Mouse (Mus musculus) hindbrain, embryonic 12.5 days (tissue): ENCODE measurements around the gene Agtpbp1. TPM values are rescaled to one million over a fixed set of nuclear protein-coding genes. Genes with fewer than 3 reads are reported as not detected.

ENCODE experiments used
- ATAC-seq: fragments of 200-750 bp; cut with Nextera tagmentation; 2 replicates; pipeline ENCODE4 v1.8.0; 2017; ENCODE audit warnings: moderate TSS enrichment; ENCODE audit not compliant: low FRiP score
- H3K27ac ChIP-seq: fragments of 300-500 bp; sonication (generic); 2 replicates; pipeline ENCODE4 v1.5.1; 2016; ENCODE audit warnings: mild to moderate bottlenecking
- H3K27me3 ChIP-seq: fragments of 300-500 bp; sonication (generic); 2 replicates; pipeline ENCODE4 v1.6.1; 2016; ENCODE audit warnings: mild to moderate bottlenecking
- H3K36me3 ChIP-seq: fragments of 300-500 bp; sonication (generic); 2 replicates; pipeline ENCODE4 v1.6.1; 2016; ENCODE audit warnings: mild to moderate bottlenecking
- H3K4me1 ChIP-seq: fragments of 300-500 bp; sonication (generic); 2 replicates; pipeline ENCODE4 v1.6.1; 2016
- H3K4me2 ChIP-seq: fragments of 300-500 bp; sonication (generic); replicated peaks from 2 replicates; pipeline ENCODE4 v1.6.1; 2016; ENCODE audit warnings: mild to moderate bottlenecking
- H3K4me3 ChIP-seq: fragments of 300-500 bp; sonication (generic); 2 replicates; pipeline ENCODE4 v1.5.1; 2016; ENCODE audit warnings: mild to moderate bottlenecking
- H3K9ac ChIP-seq: fragments of 300-500 bp; sonication (generic); 2 replicates; pipeline ENCODE4 v1.6.1; 2016; ENCODE audit warnings: mild to moderate bottlenecking, moderate library complexity
- H3K9me3 ChIP-seq: fragments of 300-500 bp; sonication (generic); replicated peaks from 2 replicates; pipeline ENCODE4 v1.6.1; 2016; ENCODE audit warnings: mild to moderate bottlenecking
- WGBS: fragments of 180-500 bp; shearing (Covaris S2); methylation state at CpG from one replicate; pipeline ENCODE4 v1.1.7; 2016; 5-methylcytosine and 5-hydroxymethylcytosine counted together
- polyA plus RNA-seq: library from polyadenylated mRNA; unstranded; fragments of >200 nt; fragmentation: Nextera tagmentation; extraction: Ambion mirVana; gene quantifications from 2 replicates; pipeline ENCODE4 v1.2.1, GENCODE M21; 2016

Agtpbp1 gene
- polyA plus RNA-seq, 1 experiment from 2014 or later: 34.2 TPM

- 90% methylated on average over 6 of the region's 6 CpGs for WGBS
Measured at GRCm38 (mm10) chr13:59444371-59444770, 140.7 kb downstream of the Agtpbp1 start.

DNA sequence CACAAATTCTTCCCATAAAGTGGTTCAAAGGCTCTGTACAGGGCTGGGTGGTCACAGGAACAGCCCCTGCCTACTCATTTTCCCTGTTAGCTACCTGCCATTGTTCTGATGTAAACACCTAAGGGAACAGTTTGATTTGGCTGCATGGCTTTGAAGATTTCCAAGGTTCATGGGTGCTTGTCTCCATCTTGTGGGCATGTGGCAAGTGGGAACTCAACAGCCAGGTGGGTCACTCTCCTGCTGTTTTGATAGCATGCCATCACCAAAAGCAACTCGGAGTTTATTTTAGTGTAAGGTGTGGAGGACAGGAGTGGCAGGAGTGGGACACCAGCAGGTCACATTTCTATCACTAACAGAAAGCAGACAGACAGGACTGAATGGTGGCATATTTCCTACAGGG is 145.3 kb downstream of the Agtpbp1 start:
- H3K4me3 ChIP-seq: no peak overlapping the region

More at GRCm38 (mm10) chr13:59444371-59444770, 140.7 kb downstream of the Agtpbp1 start:
- H3K9me3 ChIP-seq: no peaks in the 10 kb centered on the region
- no peak overlapping the region for H3K4me2 ChIP-seq
- no peak for ATAC-seq
- H3K4me3 ChIP-seq: no peak overlapping the region
- no peak overlapping the region for H3K9ac ChIP-seq
- no peak overlapping the region for H3K27ac ChIP-seq
- no peaks in the 10 kb centered on the region for H3K4me1 ChIP-seq
- no peaks in the 10 kb centered on the region for H3K36me3 ChIP-seq
- H3K27me3 ChIP-seq: no peaks in the 10 kb centered on the region

DNA sequence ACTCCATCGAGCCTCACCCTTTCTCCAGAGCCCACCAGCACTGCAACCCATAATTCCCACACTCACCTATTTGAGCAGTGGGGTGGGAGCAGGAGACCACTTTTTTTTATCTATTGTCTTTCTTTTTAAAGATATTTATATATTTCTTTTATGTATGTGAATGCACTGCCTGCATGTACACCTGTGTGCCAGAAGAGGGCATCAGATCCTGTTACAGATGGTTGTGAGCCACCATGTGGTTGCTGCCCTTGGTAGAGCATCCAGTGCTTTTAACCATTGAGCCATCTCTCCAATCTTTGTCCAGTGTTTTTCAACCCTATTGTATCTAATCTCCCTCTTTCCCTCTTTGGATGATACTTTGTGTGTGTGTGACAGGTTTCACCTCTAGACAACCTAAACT is 150.5 kb downstream of the Agtpbp1 start:
- Histone ChIP-seq H3K9ac (no peak overlapping the region), H3K4me1 (0 out of 2 replicates have a peak, but pooled peaks cover 3% of the 10 kb centered on the region), H3K4me3 (no peak overlapping the region), H3K27me3 (no peaks in the 10 kb centered on the region), H3K36me3 (no peaks in the 10 kb centered on the region), H3K9me3 (no peaks in the 10 kb centered on the region), H3K4me2 (no peak overlapping the region), H3K27ac (no peak overlapping the region)
- WGBS: 100% methylated on average over 1 of the region's 1 CpGs
- ATAC-seq: no peak

More for the DNA sequence above, 145.3 kb downstream of the Agtpbp1 start:
- H3K9ac ChIP-seq: no peak overlapping the region
- no peaks in the 10 kb centered on the region for H3K27me3 ChIP-seq
- H3K4me2 ChIP-seq: no peak overlapping the region
- WGBS: 81% methylated on average over 1 of the region's 1 CpGs
- H3K27ac ChIP-seq: no peak overlapping the region
- ATAC-seq: no peak
- no peaks in the 10 kb centered on the region for H3K9me3 ChIP-seq
- H3K4me1 ChIP-seq: no peaks in the 10 kb centered on the region
- no peaks in the 10 kb centered on the region for H3K36me3 ChIP-seq

DNA sequence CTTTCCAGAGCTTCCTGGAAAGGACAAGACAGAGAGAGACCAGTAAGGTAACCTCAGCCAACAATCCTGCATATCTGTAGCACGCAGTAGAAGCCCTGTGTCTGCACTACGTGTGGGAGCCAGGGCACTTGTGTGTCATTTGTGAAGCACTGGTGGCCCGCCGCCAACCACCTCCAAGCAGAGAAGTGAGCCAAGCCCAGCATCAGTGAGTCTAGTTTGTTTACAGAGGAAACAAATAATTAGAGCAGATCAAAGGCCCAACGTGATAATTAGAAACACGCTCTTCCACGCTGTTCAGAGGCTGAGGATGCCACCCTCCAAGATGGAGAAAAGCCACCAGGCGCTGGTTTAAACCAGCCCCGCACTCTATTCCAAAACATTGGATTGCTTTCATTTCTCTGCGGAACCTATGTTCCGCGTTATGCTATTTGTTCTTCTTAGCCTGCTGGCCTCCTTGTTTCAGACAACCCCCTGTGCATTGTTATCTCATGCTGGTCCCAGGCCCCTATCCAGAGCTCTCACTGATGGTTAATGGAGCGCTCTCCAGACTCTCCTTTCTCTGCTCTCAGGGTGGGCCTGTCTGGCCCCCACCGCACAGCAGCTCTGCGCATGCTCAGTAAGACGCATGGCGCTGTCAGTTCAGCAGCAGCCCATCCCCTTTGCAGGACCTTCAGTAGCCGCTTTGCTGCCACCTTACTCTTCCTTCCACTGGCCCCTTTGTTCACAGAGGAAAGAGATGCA is 153.7 kb downstream of the Agtpbp1 start:
- 57% methylated on average over 18 of the region's 18 CpGs for WGBS
- H3K9ac ChIP-seq: no peak overlapping the region
- ATAC-seq: peak; percentile 71
- no peaks in the 10 kb centered on the region for H3K9me3 ChIP-seq
- H3K4me1 ChIP-seq: 0 out of 2 replicates have a peak, but pooled peaks cover 3% of the 10 kb centered on the region
- 0 out of 2 replicates have a peak overlapping the region, but pooled peaks have one; percentile 36 for H3K27ac ChIP-seq
- H3K4me2 ChIP-seq: peak overlapping the region; percentile 13; the same call in 1 of the 2 replicates
- H3K27me3 ChIP-seq: no peaks in the 10 kb centered on the region
- no peaks in the 10 kb centered on the region for H3K36me3 ChIP-seq
- no peak overlapping the region for H3K4me3 ChIP-seq

DNA sequence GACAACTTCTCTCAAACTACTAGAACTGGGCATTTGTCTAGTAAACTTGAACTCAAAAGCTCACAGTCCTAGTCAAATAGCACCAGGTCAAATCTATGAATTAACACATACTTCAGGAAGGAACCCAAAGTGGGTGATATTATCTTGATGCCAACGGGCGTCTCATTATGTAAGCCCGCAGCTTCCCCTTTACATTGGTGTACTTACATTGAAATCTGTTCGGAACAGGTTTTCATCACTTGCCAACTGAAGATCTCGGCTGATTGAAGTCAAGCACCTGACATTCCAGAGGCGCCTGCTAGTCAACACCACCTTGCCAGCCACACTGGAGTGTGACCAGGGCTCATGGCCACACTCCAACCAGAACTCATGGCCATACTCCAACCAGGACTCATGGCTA is 155.7 kb downstream of the Agtpbp1 start:
- WGBS: 95% methylated on average over 6 of the region's 6 CpGs
- no peak overlapping the region for H3K4me3 ChIP-seq
- H3K4me1 ChIP-seq: 0 out of 2 replicates have a peak, but pooled peaks cover 3% of the 10 kb centered on the region
- no peak for ATAC-seq
- no peak overlapping the region for H3K27ac ChIP-seq
- H3K36me3 ChIP-seq: no peaks in the 10 kb centered on the region
- H3K9me3 ChIP-seq: no peaks in the 10 kb centered on the region
- no peaks in the 10 kb centered on the region for H3K27me3 ChIP-seq
- no peak overlapping the region for H3K4me2 ChIP-seq
- H3K9ac ChIP-seq: no peak overlapping the region

GRCm38 (mm10) chr13:59423871-59424270 is 161.2 kb downstream of the Agtpbp1 start:
- no peaks in the 10 kb centered on the region for H3K9me3 ChIP-seq
- no peak overlapping the region for H3K4me3 ChIP-seq
- no peak overlapping the region for H3K4me2 ChIP-seq
- no peaks in the 10 kb centered on the region for H3K36me3 ChIP-seq
- WGBS: 53% methylated on average over 5 of the region's 5 CpGs
- H3K4me1 ChIP-seq: no peaks in the 10 kb centered on the region
- ATAC-seq: no peak
- H3K9ac ChIP-seq: no peak overlapping the region
- no peaks in the 10 kb centered on the region for H3K27me3 ChIP-seq
- H3K27ac ChIP-seq: no peak overlapping the region

GRCm38 (mm10) chr13:59416530-59417230 is 168.3 kb downstream of the Agtpbp1 start:
- ATAC-seq: no peak
- Histone ChIP-seq H3K4me1 (0 out of 2 replicates have a peak, but pooled peaks cover 6% of the 10 kb centered on the region), H3K36me3 (no peaks in the 10 kb centered on the region), H3K4me3 (no peak overlapping the region), H3K4me2 (no peak overlapping the region), H3K27ac (no peak overlapping the region), H3K27me3 (no peaks in the 10 kb centered on the region), H3K9ac (no peak overlapping the region), H3K9me3 (no peaks in the 10 kb centered on the region)
- WGBS: 89% methylated on average over 15 of the region's 15 CpGs

- Histone ChIP-seq H3K36me3 (no peaks in the 10 kb centered on the region), H3K9ac (no peak overlapping the region), H3K9me3 (no peaks in the 10 kb centered on the region), H3K4me2 (no peak overlapping the region), H3K4me3 (no peak overlapping the region), H3K27ac (no peak overlapping the region), H3K27me3 (no peaks in the 10 kb centered on the region), H3K4me1 (0 out of 2 replicates have a peak, but pooled peaks cover 6% of the 10 kb centered on the region)
- no peak for ATAC-seq
- WGBS: 94% methylated on average over 9 of the region's 9 CpGs
Measured at GRCm38 (mm10) chr13:59413885-59414284, 171.1 kb downstream of the Agtpbp1 start.

DNA sequence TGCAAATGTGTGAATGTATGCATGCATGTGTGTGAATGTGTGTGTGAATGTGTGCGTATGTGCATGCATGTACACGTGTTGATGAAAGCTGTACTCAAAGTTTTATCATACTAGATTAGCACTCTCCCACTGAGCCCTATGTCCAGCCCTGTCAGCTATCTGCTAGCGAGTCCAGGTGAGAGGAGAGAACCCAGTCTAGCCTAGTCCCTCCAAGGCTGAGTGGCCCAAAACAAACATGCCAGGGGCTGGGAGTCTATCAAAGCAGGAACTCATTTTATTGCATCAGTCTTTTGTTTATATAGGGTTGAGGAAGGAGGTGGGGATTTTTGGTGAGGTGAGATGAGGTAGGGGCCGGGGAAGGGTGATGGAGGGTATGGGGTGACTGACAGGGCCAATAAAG is 172.4 kb downstream of the Agtpbp1 start:
- H3K9ac ChIP-seq: no peak overlapping the region
- H3K27ac ChIP-seq: no peak overlapping the region
- no peaks in the 10 kb centered on the region for H3K9me3 ChIP-seq
- WGBS: 93% methylated on average over 4 of the region's 4 CpGs
- no peak overlapping the region for H3K4me3 ChIP-seq
- H3K4me1 ChIP-seq: 0 out of 2 replicates have a peak, but pooled peaks cover 6% of the 10 kb centered on the region
- H3K36me3 ChIP-seq: no peaks in the 10 kb centered on the region
- H3K27me3 ChIP-seq: no peaks in the 10 kb centered on the region
- no peak overlapping the region for H3K4me2 ChIP-seq
- ATAC-seq: no peak

DNA sequence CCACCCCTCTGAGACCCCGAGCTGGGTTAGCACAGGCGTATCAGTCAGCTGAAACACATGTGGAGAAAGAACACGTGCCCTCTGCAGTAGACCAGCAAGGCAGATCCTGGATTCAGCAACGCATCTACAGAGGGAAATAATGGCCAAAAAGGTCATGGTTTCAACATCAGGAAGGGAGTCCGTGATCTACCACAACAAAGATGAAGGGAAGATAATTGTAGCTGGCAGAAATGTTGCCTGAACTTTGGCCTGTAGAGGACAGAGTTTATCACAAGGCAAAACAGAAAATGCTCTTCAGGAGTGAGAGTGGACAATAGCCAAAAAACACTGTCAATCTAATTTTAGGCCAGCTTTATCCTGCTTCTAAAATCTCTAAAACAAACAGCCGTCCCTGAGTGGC is 177.8 kb downstream of the Agtpbp1 start:
- Histone ChIP-seq H3K4me2 (no peak overlapping the region), H3K36me3 (no peaks in the 10 kb centered on the region), H3K27ac (no peak overlapping the region), H3K4me1 (peaks cover 7% of the 10 kb centered on the region), H3K9me3 (no peaks in the 10 kb centered on the region), H3K9ac (no peak overlapping the region), H3K4me3 (no peak overlapping the region), H3K27me3 (no peaks in the 10 kb centered on the region)
- ATAC-seq: no peak
- WGBS: 88% methylated on average over 6 of the region's 6 CpGs

- WGBS: 61% methylated on average over 14 of the region's 14 CpGs
- H3K9ac ChIP-seq: no peak overlapping the region
- H3K36me3 ChIP-seq: no peaks in the 10 kb centered on the region
- peak overlapping the region; percentile 52; the same call in 1 of the 2 replicates for H3K27ac ChIP-seq
- no peak overlapping the region for H3K4me3 ChIP-seq
- H3K27me3 ChIP-seq: no peaks in the 10 kb centered on the region
- no peaks in the 10 kb centered on the region for H3K9me3 ChIP-seq
- peak; percentile 54 for ATAC-seq
- no peak overlapping the region for H3K4me2 ChIP-seq
- peaks cover 14% of the 10 kb centered on the region for H3K4me1 ChIP-seq
Measured at GRCm38 (mm10) chr13:59402026-59402775, 182.8 kb downstream of the Agtpbp1 start.

GRCm38 (mm10) chr13:59397571-59397970 is 187.5 kb downstream of the Agtpbp1 start:
- H3K36me3 ChIP-seq: no peaks in the 10 kb centered on the region
- 24% methylated on average over 3 of the region's 3 CpGs for WGBS

More at GRCm38 (mm10) chr13:59397571-59397970, 187.5 kb downstream of the Agtpbp1 start:
- Histone ChIP-seq H3K27ac (no peak overlapping the region), H3K9me3 (no peaks in the 10 kb centered on the region), H3K4me2 (no peak overlapping the region), H3K9ac (no peak overlapping the region), H3K4me1 (peaks cover 11% of the 10 kb centered on the region), H3K4me3 (no peak overlapping the region), H3K27me3 (no peaks in the 10 kb centered on the region)
- ATAC-seq: no peak
